Mouse (Mus musculus): ENCODE data around the gene Lypd4.

DNA sequence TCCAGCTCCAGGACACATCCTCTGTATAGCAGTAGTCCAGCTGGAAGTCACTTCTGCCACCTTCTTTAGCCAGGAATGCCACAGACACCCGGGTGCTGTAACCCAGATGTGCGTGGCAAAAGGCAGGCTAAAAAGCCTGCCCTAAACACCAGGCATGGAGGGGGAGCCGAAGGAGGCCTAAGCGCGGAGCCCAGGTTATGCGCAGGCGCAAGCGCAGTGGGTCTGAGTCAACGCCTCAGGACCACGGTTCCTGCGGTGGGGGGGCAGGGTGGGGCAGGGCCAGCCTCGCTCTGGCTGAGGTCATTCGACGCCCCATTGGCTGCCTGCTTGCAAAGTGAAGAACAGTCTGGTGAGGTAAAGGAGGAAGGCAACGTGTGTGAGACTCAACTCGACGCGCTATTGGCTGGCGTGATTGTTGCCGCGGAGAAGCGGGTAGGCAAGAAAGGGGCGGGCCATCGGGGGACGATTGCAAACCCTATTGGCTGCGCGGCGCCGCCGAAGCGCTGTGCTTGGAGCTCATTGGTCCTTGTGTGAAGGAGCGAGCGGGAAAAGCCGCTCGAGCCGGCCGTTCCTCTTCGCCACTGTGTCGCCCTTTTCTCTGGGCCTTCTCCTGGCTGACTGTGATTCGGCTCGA, at the start of gene Lypd4, which contains the start of gene Dmrtc2:
- TF ChIP-seq POLR2A (IDR thresholded peaks at IDR 0.05; ENCODE audit: control insufficient read depth, extremely low read depth, insufficient read depth, low read length, poor library complexity) (no peak), CTCF (IDR thresholded peaks at IDR 0.05; ENCODE audit: borderline replicate concordance, control insufficient read depth, extremely low read depth, insufficient read depth, low read length, poor library complexity) (no peak)

All from thymus, adult 2 months (tissue).